Mouse (Mus musculus): ENCODE results near the gene Kansl1.
A peak's percentile ranks its signal among the peaks of the same experiment; 100 is the strongest.

Gene Kansl1

GRCm38 (mm10) chr11:104363823-104364600 is 104.6 kb downstream of the Kansl1 start:
- DNase-seq (ENCODE audit: low spot score in 2 of 2), result no peak

- no peak for DNase-seq (ENCODE audit: low spot score in 2 of 2)
These were observed 106.0 kb downstream of the Kansl1 start for GRCm38 (mm10) chr11:104362704-104363103.

GRCm38 (mm10) chr11:104361790-104362189 is 106.9 kb downstream of the Kansl1 start:
- DNase-seq (ENCODE audit: low spot score in 2 of 2), result no peak

GRCm38 (mm10) chr11:104346931-104347330 is 121.7 kb downstream of the Kansl1 start:
- DNase-seq (ENCODE audit: low spot score in 2 of 2), result no peak

- DNase-seq (ENCODE audit: low spot score in 2 of 2), result no peak
These were observed 133.7 kb downstream of the Kansl1 start for GRCm38 (mm10) chr11:104334946-104335345.

- no peak for DNase-seq (ENCODE audit: low spot score in 2 of 2)
These were observed 134.5 kb downstream of the Kansl1 start for GRCm38 (mm10) chr11:104334115-104334514.

GRCm38 (mm10) chr11:104332105-104332504 is 136.6 kb downstream of the Kansl1 start:
- peak; percentile 33 to 36 for DNase-seq (ENCODE audit: low spot score in 2 of 2)

GRCm38 (mm10) chr11:104331208-104331607 is 137.5 kb downstream of the Kansl1 start:
- DNase-seq (ENCODE audit: low spot score in 2 of 2), result no peak

- DNase-seq (ENCODE audit: low spot score in 2 of 2), result no peak
These were observed 138.5 kb downstream of the Kansl1 start for GRCm38 (mm10) chr11:104330151-104330550.

GRCm38 (mm10) chr11:104329185-104329926 is 139.3 kb downstream of the Kansl1 start:
- DNase-seq (ENCODE audit: low spot score in 2 of 2), result no peak

- no peak for DNase-seq (ENCODE audit: low spot score in 2 of 2)
These were observed 140.7 kb downstream of the Kansl1 start for GRCm38 (mm10) chr11:104327946-104328345.

GRCm38 (mm10) chr11:104327462-104327861 is 141.2 kb downstream of the Kansl1 start:
- no peak for DNase-seq (ENCODE audit: low spot score in 2 of 2)

GRCm38 (mm10) chr11:104322142-104322541 is 146.5 kb downstream of the Kansl1 start:
- no peak for DNase-seq (ENCODE audit: low spot score in 2 of 2)

- DNase-seq (ENCODE audit: low spot score in 2 of 2), result no peak
These were observed 148.2 kb downstream of the Kansl1 start for GRCm38 (mm10) chr11:104320511-104320910.

- DNase-seq (ENCODE audit: low spot score in 2 of 2), result no peak
These were observed 149.5 kb downstream of the Kansl1 start for GRCm38 (mm10) chr11:104318940-104319781.

GRCm38 (mm10) chr11:104317631-104318030 is 151.0 kb downstream of the Kansl1 start:
- DNase-seq (ENCODE audit: low spot score in 2 of 2), result no peak

- DNase-seq (ENCODE audit: low spot score in 2 of 2), result no peak
These were observed 151.8 kb downstream of the Kansl1 start for GRCm38 (mm10) chr11:104316685-104317400.

GRCm38 (mm10) chr11:104315703-104316102 is 153.0 kb downstream of the Kansl1 start:
- DNase-seq (ENCODE audit: low spot score in 2 of 2), result peak; percentile 75 to 78

- no peak for DNase-seq (ENCODE audit: low spot score in 2 of 2)
These were observed 157.0 kb downstream of the Kansl1 start for GRCm38 (mm10) chr11:104311643-104312042.

- DNase-seq (ENCODE audit: low spot score in 2 of 2), result no peak
These were observed 158.3 kb downstream of the Kansl1 start for GRCm38 (mm10) chr11:104310226-104310887.

Measured in frontal cortex, postnatal 36 days (tissue).